Mouse (Mus musculus) ES-E14 (cell line): ENCODE data around the gene Parp6.

Experiments used
- CHD2 ChIP-seq: IDR thresholded peaks from 2 replicates; pipeline ENCODE4 v1.6.1; 2014; ENCODE audit warnings: mild to moderate bottlenecking, low read depth, low read length, inconsistent platforms
- HCFC1 ChIP-seq: IDR thresholded peaks from 2 replicates; pipeline ENCODE4 v1.6.1; 2012; ENCODE audit warnings: low read length, inconsistent platforms, borderline replicate concordance; ENCODE audit not compliant: insufficient read depth
- MAFK ChIP-seq: IDR thresholded peaks from 2 replicates; pipeline ENCODE4 v1.6.1; 2014; ENCODE audit warnings: mild to moderate bottlenecking, low read depth, low read length, inconsistent platforms; ENCODE audit not compliant: insufficient read depth
- ZC3H11A ChIP-seq: IDR thresholded peaks from 2 replicates; pipeline ENCODE4 v1.6.1; 2012; ENCODE audit warnings: low read depth, mild to moderate bottlenecking, inconsistent platforms, low read length, borderline replicate concordance

GRCm38 (mm10) chr9:59654450-59654983 is 37.4 kb downstream of the Parp6 start:
- TF ChIP-seq CHD2 (no peak), MAFK (no peak), ZC3H11A (no peak), HCFC1 (no peak)
